Mouse (Mus musculus) intestine, embryonic 14.5 days (tissue): ENCODE results near the gene BC048562. TPM values are rescaled to one million over a fixed set of nuclear protein-coding genes. Genes with fewer than 3 reads are reported as not detected.

Source experiments
- polyA plus RNA-seq: library from polyadenylated mRNA; unstranded; fragments of >200 nt; fragmentation: Nextera tagmentation; extraction: Ambion mirVana; gene quantifications from 2 replicates; pipeline ENCODE4 v1.2.1, GENCODE M21; 2014

The BC048562 gene
- polyA plus RNA-seq, 1 experiment from 2014 or later: not detected

Other genes starting within 250 kb of the BC048562 start
- gene Bsn, start 246.1 kb upstream of the BC048562 start, polyA plus RNA-seq: 4.1 and 4.6 TPM in 2 replicates
- gene Dag1, start 172.5 kb upstream of the BC048562 start, polyA plus RNA-seq: 71.7 and 75.6 TPM in 2 replicates
- gene Nicn1, start 146.1 kb upstream of the BC048562 start, polyA plus RNA-seq: 38.9 and 41.2 TPM in 2 replicates
- 23.0 and 24.2 TPM in 2 replicates for gene Amt, start 139.6 kb upstream of the BC048562 start, polyA plus RNA-seq
- 281 and 309 TPM in 2 replicates for gene Rhoa, start 130.4 kb upstream of the BC048562 start, polyA plus RNA-seq
- gene Tcta, start 130.3 kb upstream of the BC048562 start, polyA plus RNA-seq: 27.5 and 30.4 TPM in 2 replicates
- 760 and 815 TPM in 2 replicates for gene Gpx1, start 97.6 kb upstream of the BC048562 start, polyA plus RNA-seq
- 103 and 114 TPM in 2 replicates for gene Usp4, start 88.6 kb upstream of the BC048562 start, polyA plus RNA-seq
- 0.55 and 0.66 TPM in 2 replicates for gene 1700102P08Rik, start 43.7 kb upstream of the BC048562 start, polyA plus RNA-seq
- 1.5 and 1.7 TPM in 2 replicates for gene Ccdc36, start 8.0 kb upstream of the BC048562 start, polyA plus RNA-seq
- gene Ccdc71, start 24.0 kb downstream of the BC048562 start, polyA plus RNA-seq: 43.9 and 49.7 TPM in 2 replicates
- gene Klhdc8b, start 25.1 kb downstream of the BC048562 start, polyA plus RNA-seq: 59.9 and 60.7 TPM in 2 replicates
- gene Lamb2, start 43.3 kb downstream of the BC048562 start, polyA plus RNA-seq: 32.3 and 33.7 TPM in 2 replicates
- gene Usp19, start 54.1 kb downstream of the BC048562 start, polyA plus RNA-seq: 51.6 and 53.5 TPM in 2 replicates
- 119 and 128 TPM in 2 replicates for gene Qars, start 71.2 kb downstream of the BC048562 start, polyA plus RNA-seq
- 122 and 133 TPM in 2 replicates for gene Qrich1, start 80.3 kb downstream of the BC048562 start, polyA plus RNA-seq
- 226 and 246 TPM in 2 replicates for gene Impdh2, start 123.8 kb downstream of the BC048562 start, polyA plus RNA-seq
- gene Ndufaf3, start 131.0 kb downstream of the BC048562 start, polyA plus RNA-seq: 37.0 and 39.8 TPM in 2 replicates
- gene Dalrd3, start 133.4 kb downstream of the BC048562 start, polyA plus RNA-seq: 127 and 146 TPM in 2 replicates
- gene Wdr6, start 142.3 kb downstream of the BC048562 start, polyA plus RNA-seq: 82.0 and 95.0 TPM in 2 replicates
- gene P4htm, start 161.2 kb downstream of the BC048562 start, polyA plus RNA-seq: 5.9 and 7.0 TPM in 2 replicates
- gene Arih2, start 212.9 kb downstream of the BC048562 start, polyA plus RNA-seq: 43.1 and 46.7 TPM in 2 replicates
- gene Slc25a20, start 225.6 kb downstream of the BC048562 start, polyA plus RNA-seq: 29.1 and 34.5 TPM in 2 replicates